Mouse (Mus musculus): ENCODE measurements at regions not wholly inside any gene's neighbourhood (a gene's known extent, or its start where the extent isn't known, plus 50 kb on each side); places are given as distances from the start of the nearest gene placed in this dataset.
"Not testable (repeated sequence)": the region's sequence is repeated elsewhere in the genome, so short reads cannot be mapped to it uniquely, and the experiment has no call there.

GRCm38 (mm10) chr1:48792573-48792972, 1899.9 kb upstream of the Slc39a10 start:
- DNase-seq, result no peak

GRCm38 (mm10) chr1:48753252-48753755, 1860.7 kb upstream of the Slc39a10 start:
- no peak for DNase-seq

GRCm38 (mm10) chr1:48733580-48733979, 1840.9 kb upstream of the Slc39a10 start:
- DNase-seq, result peak; percentile 44 to 65

GRCm38 (mm10) chr1:48708606-48709005, 1816.0 kb upstream of the Slc39a10 start:
- not testable (repeated sequence) for DNase-seq
